Mouse (Mus musculus): ENCODE data around the gene Adora3. TPM values are rescaled to one million over a fixed set of nuclear protein-coding genes. Genes with fewer than 3 reads are reported as not detected.

Gene Adora3
- total and polyA plus RNA-seq, 2 experiments from 2014 or later, result 0.16 to 0.18 TPM

DNA sequence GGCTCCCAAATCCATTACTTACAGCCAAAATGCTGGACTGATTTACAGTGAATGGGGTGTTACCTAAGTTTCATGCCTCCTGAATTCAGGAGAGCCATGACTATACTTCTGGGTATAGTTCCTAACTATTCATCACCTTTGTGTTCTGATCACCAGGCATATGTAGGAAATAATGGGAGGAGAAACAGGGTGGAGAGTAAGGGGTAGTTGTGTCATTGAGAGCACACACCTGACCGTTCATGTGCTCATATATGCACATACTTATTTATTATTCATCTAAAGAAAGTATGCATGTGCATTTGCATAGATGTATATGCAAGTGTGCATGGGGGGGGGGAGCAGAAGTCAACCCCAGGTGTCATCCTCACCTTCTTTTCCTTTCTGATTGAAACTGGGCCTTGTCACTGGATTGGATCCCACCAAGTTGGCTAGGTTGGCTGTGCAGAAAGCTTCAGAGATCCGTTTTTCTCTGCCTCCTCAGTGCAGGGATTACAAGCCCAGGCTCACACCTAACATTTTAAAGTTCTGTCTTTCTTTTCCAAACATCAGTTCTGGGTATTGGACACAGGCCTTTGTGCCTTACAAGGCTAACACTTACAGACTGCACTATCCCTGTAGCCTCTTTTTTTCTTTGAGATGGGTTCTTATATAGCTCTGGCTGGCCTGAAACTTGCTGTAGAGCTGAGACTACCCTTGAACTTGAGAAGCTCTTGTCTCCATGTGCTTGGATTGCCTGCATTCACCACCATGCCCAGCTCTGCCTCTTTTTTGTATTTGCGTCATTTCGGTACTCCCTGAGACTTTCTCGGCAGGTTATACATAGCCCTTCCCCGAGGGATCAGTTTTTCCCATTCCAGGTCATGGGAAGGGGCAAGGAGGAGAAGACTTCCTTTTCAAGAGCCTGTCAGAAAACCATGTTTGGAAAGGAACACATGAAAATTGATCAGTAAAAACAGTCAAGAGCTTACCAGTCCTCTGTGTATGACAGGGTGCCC is 3.1 kb downstream of the Adora3 start:
- Histone ChIP-seq H3K36me3 (ENCODE audit: insufficient read depth, low read length) (no peaks in the 10 kb centered on the region), H3K4me3 (ENCODE audit: low read length) (no peak overlapping the region), H3K4me1 (ENCODE audit: insufficient read depth, low read length) (no peaks in the 10 kb centered on the region), H3K9me3 (ENCODE audit: low read length) (no peaks in the 10 kb centered on the region), H3K4me2 (ENCODE audit: low read depth, low read length) (no peak overlapping the region), H3K27me3 (ENCODE audit: insufficient read depth, low read length) (no peaks in the 10 kb centered on the region), H3K9ac (replicated peaks; ENCODE audit: low read length) (no peak overlapping the region), H3K27ac (no peak overlapping the region)
- DNase-seq (ENCODE audit: low spot score), result no peak
- 84% methylated on average over 6 of the region's 6 CpGs for WGBS
- no peak for ATAC-seq
- TF ChIP-seq CTCF (IDR thresholded peaks at IDR 0.05; ENCODE audit: low read depth), result no peak

DNA sequence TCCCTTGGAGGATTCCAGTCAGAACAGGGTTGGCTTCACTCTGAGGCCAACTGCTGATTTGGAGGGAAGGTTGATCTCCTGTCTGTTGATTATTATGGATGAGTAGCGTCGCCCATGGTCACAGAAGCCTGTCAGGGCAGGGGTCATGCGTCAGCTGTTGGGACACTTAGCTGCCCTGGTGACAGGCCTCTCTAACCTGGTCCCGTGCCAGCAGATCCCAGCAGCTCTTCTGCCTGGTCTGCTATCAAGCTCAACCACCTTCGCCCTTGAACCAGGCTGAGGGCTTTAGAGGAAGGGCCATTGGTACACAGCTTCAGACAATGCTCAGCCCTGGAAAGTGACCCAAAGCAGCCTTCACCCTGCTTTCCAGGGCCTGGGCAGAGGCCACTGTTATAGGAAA is 5.4 kb downstream of the Adora3 start:
- H3K36me3 ChIP-seq (ENCODE audit: insufficient read depth, low read length), result no peaks in the 10 kb centered on the region
- no peak for TF ChIP-seq CTCF (IDR thresholded peaks at IDR 0.05; ENCODE audit: low read depth)
- no peaks in the 10 kb centered on the region for H3K27me3 ChIP-seq (ENCODE audit: insufficient read depth, low read length)
- no peaks in the 10 kb centered on the region for H3K9me3 ChIP-seq (ENCODE audit: low read length)
- no peak overlapping the region for H3K9ac ChIP-seq (replicated peaks; ENCODE audit: low read length)
- no peak overlapping the region for H3K4me2 ChIP-seq (ENCODE audit: low read depth, low read length)
- WGBS, result 46% methylated on average over 5 of the region's 5 CpGs
- DNase-seq (ENCODE audit: low spot score) (peak; percentile 59), ATAC-seq (peak; percentile 69)
- no peak overlapping the region for H3K27ac ChIP-seq
- no peaks in the 10 kb centered on the region for H3K4me1 ChIP-seq (ENCODE audit: insufficient read depth, low read length)
- no peak overlapping the region for H3K4me3 ChIP-seq (ENCODE audit: low read length)

DNA sequence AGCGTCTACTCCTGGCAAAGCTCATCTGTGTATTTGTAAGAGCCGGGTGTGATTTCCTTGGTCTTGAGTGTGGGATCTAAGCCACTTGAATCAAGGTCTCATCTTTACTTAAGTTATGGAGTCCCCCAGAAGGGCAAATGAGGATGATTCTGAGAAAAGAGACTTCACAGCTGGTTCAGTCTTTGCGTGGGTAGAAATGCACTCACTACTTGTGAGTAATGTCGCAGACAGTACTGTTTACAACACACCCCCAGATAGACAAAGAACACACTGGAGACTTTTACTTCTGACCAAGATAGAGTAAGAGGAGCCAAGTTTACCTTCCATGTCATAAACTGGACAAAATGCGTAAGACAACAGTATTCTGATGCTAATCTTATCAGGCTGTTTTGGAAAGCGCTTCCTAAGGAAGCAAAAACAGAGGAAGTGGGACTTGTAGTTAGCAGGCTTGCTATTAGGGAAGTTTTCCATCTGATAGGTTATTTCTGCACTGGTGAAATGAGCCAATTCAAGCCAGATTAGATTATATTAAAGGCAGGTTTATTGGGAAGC is 6.7 kb downstream of the Adora3 start:
- WGBS, result 86% methylated on average over 6 of the region's 6 CpGs
- no peak for TF ChIP-seq CTCF (IDR thresholded peaks at IDR 0.05; ENCODE audit: low read depth)

DNA sequence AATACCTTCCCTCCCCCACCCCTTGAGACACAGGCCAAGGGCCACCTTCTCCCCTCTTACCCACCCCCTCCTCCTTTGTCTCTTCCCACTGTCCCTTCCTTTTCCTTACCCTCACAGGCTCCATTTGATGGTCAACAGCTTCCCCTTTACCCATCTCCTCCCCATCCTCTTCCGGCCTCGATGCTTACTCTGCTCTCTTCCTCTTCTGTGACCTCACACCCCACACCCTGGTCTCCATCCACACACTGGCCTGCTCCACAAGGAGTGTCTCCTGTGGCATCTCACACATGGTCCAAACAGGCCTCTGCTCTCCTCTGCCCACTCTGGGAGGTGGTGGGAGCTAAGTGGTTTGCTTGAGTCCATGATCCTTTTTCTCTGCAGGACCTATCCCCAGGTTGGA is 7.3 kb downstream of the Adora3 start:
- H3K27ac ChIP-seq, result no peak overlapping the region
- H3K27me3 ChIP-seq (ENCODE audit: insufficient read depth, low read length), result no peaks in the 10 kb centered on the region
- 86% methylated on average over 2 of the region's 2 CpGs for WGBS
- no peak overlapping the region for H3K4me2 ChIP-seq (ENCODE audit: low read depth, low read length)
- no peaks in the 10 kb centered on the region for H3K9me3 ChIP-seq (ENCODE audit: low read length)
- ATAC-seq, result no peak
- no peak overlapping the region for H3K4me3 ChIP-seq (ENCODE audit: low read length)
- H3K36me3 ChIP-seq (ENCODE audit: insufficient read depth, low read length), result no peaks in the 10 kb centered on the region
- H3K4me1 ChIP-seq (ENCODE audit: insufficient read depth, low read length), result no peaks in the 10 kb centered on the region
- H3K9ac ChIP-seq (replicated peaks; ENCODE audit: low read length), result no peak overlapping the region
- DNase-seq (ENCODE audit: low spot score), result no peak
- TF ChIP-seq CTCF (IDR thresholded peaks at IDR 0.05; ENCODE audit: low read depth), result no peak

More for the DNA sequence above, 6.7 kb downstream of the Adora3 start:
- H3K4me2 ChIP-seq (ENCODE audit: low read depth, low read length), result no peak overlapping the region
- no peaks in the 10 kb centered on the region for H3K9me3 ChIP-seq (ENCODE audit: low read length)
- no peaks in the 10 kb centered on the region for H3K27me3 ChIP-seq (ENCODE audit: insufficient read depth, low read length)
- ATAC-seq (no peak), DNase-seq (ENCODE audit: low spot score) (no peak)
- H3K36me3 ChIP-seq (ENCODE audit: insufficient read depth, low read length), result no peaks in the 10 kb centered on the region
- no peak overlapping the region for H3K4me3 ChIP-seq (ENCODE audit: low read length)
- H3K4me1 ChIP-seq (ENCODE audit: insufficient read depth, low read length), result no peaks in the 10 kb centered on the region
- no peak overlapping the region for H3K27ac ChIP-seq
- no peak overlapping the region for H3K9ac ChIP-seq (replicated peaks; ENCODE audit: low read length)

DNA sequence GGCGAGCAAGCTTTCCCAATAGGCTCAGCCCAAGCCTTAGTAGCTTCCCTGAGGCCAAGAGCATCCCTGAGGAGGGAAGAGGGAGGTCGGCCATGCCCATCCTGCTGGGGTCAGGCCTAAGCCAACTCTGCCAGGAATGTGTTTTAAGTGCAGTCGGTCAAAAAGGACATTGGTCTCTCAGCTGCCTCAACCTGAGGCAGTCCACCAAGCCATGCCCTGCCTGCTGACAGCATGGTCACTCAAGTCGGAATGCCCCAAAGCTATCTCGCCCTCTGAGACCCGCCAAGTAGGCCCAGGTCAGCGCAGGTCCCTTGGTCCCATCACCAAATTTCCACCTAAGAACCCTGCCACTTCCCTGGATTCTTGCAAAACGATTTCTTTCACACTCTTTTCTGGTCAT is 8.1 kb downstream of the Adora3 start:
- 86% methylated on average over 8 of the region's 8 CpGs for WGBS
- H3K36me3 ChIP-seq (ENCODE audit: insufficient read depth, low read length), result no peaks in the 10 kb centered on the region

DNA sequence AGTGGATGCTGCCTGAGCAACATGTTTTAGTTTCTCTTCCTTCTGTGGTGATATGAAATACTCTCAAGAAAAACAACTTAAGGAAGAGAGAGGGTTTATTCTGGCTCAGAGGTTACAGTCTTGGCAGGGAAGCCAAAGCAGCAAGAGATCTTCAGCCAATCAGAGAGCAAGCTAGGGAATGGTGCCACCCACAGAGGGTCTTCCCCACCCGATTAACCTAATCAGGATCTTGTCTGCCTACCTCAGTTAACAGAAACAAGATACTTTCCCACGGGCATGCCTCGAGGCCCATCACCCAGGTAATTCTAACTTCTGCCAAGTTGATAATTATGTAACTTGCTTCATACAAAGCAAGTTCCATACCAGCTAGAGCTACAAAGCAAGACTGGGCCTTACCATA is 9.8 kb downstream of the Adora3 start:
- no peaks in the 10 kb centered on the region for H3K4me1 ChIP-seq (ENCODE audit: insufficient read depth, low read length)

More for the DNA sequence above, 8.1 kb downstream of the Adora3 start:
- Histone ChIP-seq H3K27me3 (ENCODE audit: insufficient read depth, low read length) (no peaks in the 10 kb centered on the region), H3K4me1 (ENCODE audit: insufficient read depth, low read length) (no peaks in the 10 kb centered on the region), H3K27ac (no peak overlapping the region), H3K9ac (replicated peaks; ENCODE audit: low read length) (no peak overlapping the region), H3K4me3 (ENCODE audit: low read length) (no peak overlapping the region), H3K9me3 (ENCODE audit: low read length) (no peaks in the 10 kb centered on the region), H3K4me2 (ENCODE audit: low read depth, low read length) (no peak overlapping the region)
- DNase-seq (ENCODE audit: low spot score) (no peak), ATAC-seq (no peak)
- TF ChIP-seq CTCF (IDR thresholded peaks at IDR 0.05; ENCODE audit: low read depth), result no peak

DNA sequence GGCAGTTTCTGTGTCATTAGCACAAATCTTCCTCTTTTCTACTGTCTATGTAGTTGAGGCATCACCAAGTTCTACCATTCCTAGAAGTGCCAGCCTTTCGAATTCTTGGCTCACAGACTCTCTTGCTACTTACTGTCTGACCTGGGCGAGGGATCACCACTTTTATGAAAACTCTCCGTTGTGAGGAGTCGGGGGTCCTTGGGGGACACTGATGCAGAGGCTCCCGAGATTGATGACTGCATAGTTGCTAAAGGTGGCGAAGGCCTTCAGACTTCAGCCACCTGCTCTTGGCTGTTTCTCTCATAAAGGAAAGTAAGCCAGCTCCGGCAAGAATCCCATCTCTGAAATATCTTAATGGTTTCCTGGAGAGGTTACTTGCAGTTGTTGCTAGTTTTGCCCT is 11.4 kb downstream of the Adora3 start:
- no peaks in the 10 kb centered on the region for H3K27me3 ChIP-seq (ENCODE audit: insufficient read depth, low read length)
- H3K9ac ChIP-seq (replicated peaks; ENCODE audit: low read length), result no peak overlapping the region
- WGBS, result 90% methylated on average over 7 of the region's 7 CpGs
- H3K4me1 ChIP-seq (ENCODE audit: insufficient read depth, low read length), result no peaks in the 10 kb centered on the region
- ATAC-seq (no peak), DNase-seq (ENCODE audit: low spot score) (no peak)
- H3K36me3 ChIP-seq (ENCODE audit: insufficient read depth, low read length), result no peaks in the 10 kb centered on the region
- no peak overlapping the region for H3K4me3 ChIP-seq (ENCODE audit: low read length)
- TF ChIP-seq CTCF (IDR thresholded peaks at IDR 0.05; ENCODE audit: low read depth), result no peak
- H3K9me3 ChIP-seq (ENCODE audit: low read length), result no peaks in the 10 kb centered on the region
- no peak overlapping the region for H3K4me2 ChIP-seq (ENCODE audit: low read depth, low read length)
- no peak overlapping the region for H3K27ac ChIP-seq

More for the DNA sequence above, 9.8 kb downstream of the Adora3 start:
- no peaks in the 10 kb centered on the region for H3K36me3 ChIP-seq (ENCODE audit: insufficient read depth, low read length)
- H3K9ac ChIP-seq (replicated peaks; ENCODE audit: low read length), result no peak overlapping the region
- no peak for ATAC-seq
- H3K4me3 ChIP-seq (ENCODE audit: low read length), result no peak overlapping the region
- no peak for TF ChIP-seq CTCF (IDR thresholded peaks at IDR 0.05; ENCODE audit: low read depth)
- no peaks in the 10 kb centered on the region for H3K9me3 ChIP-seq (ENCODE audit: low read length)
- 73% methylated on average over 3 of the region's 3 CpGs for WGBS
- no peak overlapping the region for H3K4me2 ChIP-seq (ENCODE audit: low read depth, low read length)
- no peak overlapping the region for H3K27ac ChIP-seq
- H3K27me3 ChIP-seq (ENCODE audit: insufficient read depth, low read length), result no peaks in the 10 kb centered on the region
- DNase-seq (ENCODE audit: low spot score), result no peak
